Mouse (Mus musculus) cerebellum, postnatal 10 days (tissue): ENCODE data around the gene Tcf7l1.
A peak's percentile ranks its signal among the peaks of the same experiment; 100 is the strongest.

Experiments used
- DNase-seq, 2 experiments: peaks; one replicate each; pipeline ENCODE4 v3.0.0; 2021; ENCODE audit warnings: mixed read lengths in 2 of 2

Tcf7l1 gene

GRCm38 (mm10) chr6:72619734-72620532, 169.1 kb downstream of the Tcf7l1 start:
- no peak for DNase-seq

DNA sequence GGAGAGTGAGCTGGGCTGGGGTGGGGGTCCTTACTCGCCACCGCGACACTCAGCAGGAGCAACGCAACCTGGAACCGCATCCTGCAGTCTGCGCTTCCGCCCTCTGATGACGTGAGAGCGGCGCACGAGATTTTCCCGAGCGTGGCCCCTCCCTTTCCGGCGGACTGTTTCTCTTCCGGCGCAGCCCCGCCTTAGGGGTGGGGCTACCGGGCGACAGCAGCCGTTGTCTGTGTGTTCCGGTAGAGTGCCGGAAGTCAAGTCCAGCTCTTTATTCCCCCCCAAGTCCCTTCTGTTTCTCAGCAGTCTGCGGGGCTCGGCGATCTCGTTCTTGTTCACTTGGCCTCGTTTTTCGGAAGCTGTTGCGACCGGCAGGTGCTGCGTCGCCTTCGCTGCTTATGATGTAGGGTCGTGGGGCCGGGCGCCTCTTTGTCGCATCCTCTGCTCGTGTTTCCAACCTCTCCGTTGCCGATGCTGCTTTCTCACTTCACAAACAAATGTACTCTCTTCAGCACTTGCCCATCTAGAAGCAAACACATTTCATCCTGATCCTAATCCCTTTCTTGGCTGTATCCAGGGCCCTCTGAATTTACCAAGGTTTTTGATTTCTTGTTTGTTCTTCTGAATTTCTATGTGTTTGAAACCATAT, 172.3 kb downstream of the Tcf7l1 start, which contains the start of gene Tgoln1:
Gene Tgoln1 (minus strand): TSS at position 358 of the 646 bp plus-strand sequence.
- DNase-seq, result peak; percentile 97

DNA sequence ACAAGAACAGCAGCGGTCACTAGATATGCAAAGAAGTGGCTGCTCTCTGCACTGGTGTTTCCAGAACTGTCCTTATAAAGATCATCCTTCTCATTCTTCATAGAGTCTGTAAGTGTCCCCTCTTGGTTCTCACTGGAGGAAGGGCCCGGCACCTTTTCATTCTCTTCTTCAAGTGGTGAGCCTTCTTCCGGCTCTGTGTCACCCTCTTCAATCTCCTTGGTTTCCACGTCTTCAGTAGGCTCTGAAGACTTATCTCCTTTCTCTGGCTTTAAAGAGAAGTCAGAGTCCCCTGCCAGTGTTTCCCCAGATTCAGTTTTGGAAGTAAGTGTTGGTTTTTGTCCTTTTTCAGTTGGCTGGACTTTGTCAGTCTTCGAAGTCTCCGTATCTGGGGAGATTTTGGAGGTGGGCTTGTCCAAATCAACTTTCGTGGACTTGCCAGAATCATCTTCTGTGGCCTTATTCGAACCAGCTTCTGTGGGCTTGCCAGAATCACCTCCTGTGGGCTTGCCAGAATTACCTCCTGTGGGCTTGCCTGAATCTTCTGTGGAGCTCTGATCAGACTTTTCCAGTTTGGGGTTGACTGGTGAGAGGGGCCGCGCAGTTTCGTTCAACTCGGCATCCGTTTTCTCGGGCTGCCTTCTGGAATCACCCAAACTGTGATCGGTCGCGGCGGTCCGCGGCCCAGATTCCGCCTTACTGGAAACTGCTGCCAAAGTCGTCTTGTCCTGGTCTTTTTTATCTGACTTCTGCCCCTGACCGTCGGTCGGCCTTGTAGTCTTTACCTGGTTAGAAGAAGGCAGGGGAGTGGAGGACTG, 173.3 kb downstream of the Tcf7l1 start:
- peak in 1 of 2 experiments; percentile 41 for DNase-seq

DNA sequence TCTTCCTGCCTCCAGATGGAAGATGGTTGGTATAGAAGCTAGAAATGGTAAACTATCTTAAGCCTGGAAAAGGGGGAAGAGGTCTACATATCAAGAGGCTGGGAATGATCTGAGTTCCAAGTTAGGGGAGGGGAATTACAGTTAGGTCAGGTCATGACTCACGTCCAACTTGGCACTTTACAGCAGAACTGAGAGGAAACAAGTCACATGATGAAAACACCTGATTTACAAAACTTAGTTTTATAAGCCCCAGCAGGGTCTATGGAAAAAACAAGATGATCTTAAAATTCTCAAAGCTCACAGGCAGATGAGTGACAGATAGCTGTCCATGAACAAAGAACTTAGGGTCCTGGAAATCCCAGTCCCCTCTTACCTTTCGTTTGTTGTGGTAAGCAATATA, 173.9 kb downstream of the Tcf7l1 start:
- DNase-seq, result no peak

GRCm38 (mm10) chr6:72610261-72610660, 178.8 kb downstream of the Tcf7l1 start:
- DNase-seq, result no peak

- no peak for DNase-seq
These were observed 180.3 kb downstream of the Tcf7l1 start for GRCm38 (mm10) chr6:72608662-72609184.

GRCm38 (mm10) chr6:72607676-72608075, 181.4 kb downstream of the Tcf7l1 start:
- DNase-seq, result no peak

DNA sequence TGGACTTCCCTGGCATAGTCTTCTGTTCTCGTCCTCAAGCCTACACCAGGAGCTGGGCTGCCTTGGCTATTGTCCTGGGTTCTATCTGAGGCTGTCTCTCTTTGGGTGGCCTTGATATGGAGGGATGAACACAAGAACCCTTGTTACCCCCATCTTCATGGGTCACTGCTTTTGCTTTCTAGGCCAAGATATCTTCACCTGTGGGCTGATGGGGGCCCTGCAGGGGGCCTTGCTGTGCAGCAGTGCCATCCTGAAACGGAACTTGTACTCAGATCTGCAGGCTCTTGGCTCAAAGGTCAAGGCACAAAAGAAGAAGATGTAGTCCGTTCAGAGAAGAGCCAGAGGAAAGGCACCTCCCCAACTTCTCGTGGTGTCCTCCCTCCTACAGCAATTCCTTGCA, 182.0 kb downstream of the Tcf7l1 start:
- DNase-seq, result no peak

DNA sequence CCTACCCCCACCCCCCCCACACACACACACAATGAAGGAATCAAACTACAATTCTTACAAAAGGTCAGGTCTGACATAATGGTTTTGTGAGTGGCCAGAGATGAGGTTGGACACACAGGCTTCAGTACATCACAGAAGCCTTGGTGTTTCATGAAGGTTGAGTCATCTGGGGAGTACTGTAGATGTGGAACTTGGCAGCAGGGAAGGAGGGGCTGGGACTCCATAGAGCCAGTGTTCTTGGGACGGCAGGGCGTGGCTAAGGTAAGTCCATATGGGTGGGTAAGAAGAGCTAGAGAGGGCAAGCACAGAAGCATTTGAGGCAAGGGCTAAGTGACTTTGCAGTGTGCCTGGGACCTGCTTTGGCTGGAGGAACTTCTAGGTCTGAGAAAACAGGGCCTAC, 185.0 kb downstream of the Tcf7l1 start:
- DNase-seq, result no peak

- peak; percentile 90 to 93 for DNase-seq
These were observed 187.3 kb downstream of the Tcf7l1 start for GRCm38 (mm10) chr6:72601732-72602131.

DNA sequence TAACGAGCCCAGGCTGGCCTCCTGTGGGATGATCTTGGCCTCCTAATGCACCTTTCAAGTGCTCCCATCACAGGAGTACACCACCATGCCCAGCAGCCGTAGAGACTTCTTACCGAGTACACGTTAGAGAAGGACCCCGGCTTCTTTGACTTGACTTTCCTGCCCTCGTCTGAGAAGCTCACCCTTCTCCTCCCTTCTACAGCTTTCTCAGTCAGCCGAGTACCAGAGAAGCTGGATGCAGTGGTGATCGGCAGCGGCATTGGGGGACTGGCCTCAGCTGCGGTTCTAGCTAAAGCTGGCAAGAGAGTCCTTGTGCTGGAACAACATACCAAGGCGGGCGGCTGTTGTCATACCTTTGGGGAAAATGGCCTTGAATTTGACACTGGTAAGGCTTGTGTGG, 188.3 kb downstream of the Tcf7l1 start:
- DNase-seq, result no peak

GRCm38 (mm10) chr6:72600216-72600615, 188.8 kb downstream of the Tcf7l1 start:
- peak in 1 of 2 experiments; percentile 18 for DNase-seq

DNA sequence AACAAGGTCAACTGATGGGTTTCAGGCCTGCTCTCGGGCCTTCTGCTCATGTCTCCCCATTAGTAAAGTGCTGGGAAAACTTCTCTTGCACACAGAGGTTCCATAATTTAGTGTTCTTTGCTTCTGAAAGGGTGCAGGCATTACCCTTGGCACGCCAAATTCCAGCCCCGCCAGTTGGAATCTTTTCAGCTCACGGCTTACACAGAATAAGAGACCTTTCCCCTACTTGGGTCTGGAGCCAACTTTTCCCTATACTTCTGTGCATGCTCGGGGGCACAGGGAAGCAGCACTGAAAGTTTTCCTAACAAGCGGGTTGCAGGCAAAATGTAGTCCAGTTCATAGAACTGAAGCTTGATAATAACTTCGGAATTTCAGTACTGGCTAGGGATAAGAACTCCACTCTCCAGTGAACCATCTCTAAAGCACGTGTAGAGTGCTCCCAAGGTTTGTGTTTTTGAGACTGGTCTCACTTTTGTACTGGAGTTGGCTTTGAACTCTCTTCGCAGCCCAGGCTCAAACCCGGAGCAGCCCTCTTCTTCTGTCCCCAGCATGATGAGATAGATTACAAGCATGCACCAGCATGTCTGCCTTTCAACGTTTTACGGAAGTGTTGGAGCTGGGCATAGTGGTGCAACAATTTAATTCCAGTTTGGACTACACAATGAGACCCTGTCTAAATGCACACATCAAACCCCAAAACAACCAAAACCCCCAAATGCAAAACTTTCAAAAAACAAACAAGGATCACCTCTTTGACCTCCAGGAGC, 190.1 kb downstream of the Tcf7l1 start:
- peak; percentile 64 to 66 for DNase-seq

- peak; percentile 89 to 91 for DNase-seq
These were observed 190.9 kb downstream of the Tcf7l1 start, which contains the start of the genes Elmod3 and Retsat for GRCm38 (mm10) chr6:72597956-72598753. TSS of gene Elmod3 (minus strand) at chr6:72598413. TSS of gene Retsat (plus strand) at chr6:72598475.

GRCm38 (mm10) chr6:72597083-72597874, 191.8 kb downstream of the Tcf7l1 start:
- DNase-seq, result peak; percentile 21 to 29

- peak in 1 of 2 experiments; percentile 16 for DNase-seq
These were observed 195.1 kb downstream of the Tcf7l1 start for GRCm38 (mm10) chr6:72593914-72594313.

GRCm38 (mm10) chr6:72593011-72593803, 195.8 kb downstream of the Tcf7l1 start:
- peak in 1 of 2 experiments; percentile 33 for DNase-seq

DNA sequence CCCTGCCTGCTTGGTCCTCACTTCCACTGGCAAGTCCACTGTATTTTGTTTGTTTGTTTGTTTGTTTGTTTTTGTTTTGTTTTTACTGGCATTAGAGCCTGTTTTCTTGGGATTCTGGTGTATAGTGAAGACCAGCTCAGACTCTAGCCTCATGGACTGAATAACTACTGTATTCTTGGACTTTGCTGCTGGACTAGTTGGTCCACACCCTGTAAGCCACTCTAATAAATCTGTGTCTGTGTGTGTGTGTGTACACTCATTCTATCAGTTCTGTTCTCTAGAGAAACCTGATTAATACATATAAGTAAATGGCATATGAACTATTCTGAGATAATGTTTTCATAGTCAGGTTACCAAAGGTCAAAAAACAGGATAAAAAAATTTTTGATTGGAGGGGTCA, 198.9 kb downstream of the Tcf7l1 start:
- no peak for DNase-seq

- no peak for DNase-seq
These were observed 200.7 kb downstream of the Tcf7l1 start for GRCm38 (mm10) chr6:72588307-72588706.
